Mouse (Mus musculus) bone marrow, adult 2 months (tissue): ENCODE measurements around the gene Galnt18.

Source experiments
- CTCF ChIP-seq: fragments of 200-500 bp; IDR thresholded peaks from 2 replicates; pipeline ENCODE4 v1.5.1; 2011; ENCODE audit warnings: low read length, control low read depth; ENCODE audit not compliant: control insufficient read depth, insufficient read depth
- POLR2A ChIP-seq: fragments of 200-500 bp; IDR thresholded peaks from 2 replicates; pipeline ENCODE4 v1.6.1; 2011; ENCODE audit warnings: low read depth, mild to moderate bottlenecking, control low read depth, low read length, borderline replicate concordance; ENCODE audit not compliant: control insufficient read depth

- no peak for TF ChIP-seq CTCF
- TF ChIP-seq POLR2A: no peak
These were observed 186.1 kb downstream of the Galnt18 start for GRCm38 (mm10) chr7:111593680-111594079.
